Mouse (Mus musculus) erythroblast, embryonic 14.5 days (primary cell): ENCODE results near the gene Thpo. TPM values are rescaled to one million over a fixed set of nuclear protein-coding genes. Genes with fewer than 3 reads are reported as not detected.

Source experiments
- H3K27me3 ChIP-seq: 2 replicates; pipeline ENCODE4 v1.6.1; 2012; ENCODE audit warnings: inconsistent platforms; ENCODE audit not compliant: control insufficient read depth
- H3K36me3 ChIP-seq: 2 replicates; pipeline ENCODE4 v1.6.1; 2012; ENCODE audit warnings: mild to moderate bottlenecking, inconsistent platforms; ENCODE audit not compliant: control insufficient read depth
- H3K4me1 ChIP-seq: 2 replicates; pipeline ENCODE4 v1.6.1; 2012; ENCODE audit warnings: inconsistent platforms; ENCODE audit not compliant: control insufficient read depth
- H3K4me3 ChIP-seq: replicated peaks from 2 replicates; pipeline ENCODE3; 2012; ENCODE audit warnings: moderate library complexity, mild to moderate bottlenecking, inconsistent platforms
- H3K9me3 ChIP-seq: 2 replicates; pipeline ENCODE4 v1.6.1; 2012; ENCODE audit warnings: low read length, inconsistent platforms, mixed read lengths; ENCODE audit not compliant: control insufficient read depth
- GATA1 ChIP-seq: IDR thresholded peaks from 2 replicates; pipeline ENCODE4 v1.6.1; 2012; ENCODE audit warnings: low read length, inconsistent platforms, mixed read lengths
- TAL1 ChIP-seq: IDR thresholded peaks from 3 replicates; pipeline ENCODE4 v1.6.1; 2012; ENCODE audit warnings: low read length, inconsistent platforms, mixed read lengths
- polyA plus RNA-seq: library from polyadenylated mRNA; stranded (reverse); fragments of >175 nt; gene quantifications from 2 replicates; pipeline ENCODE4 v1.2.3, GENCODE M21; 2012

The Thpo gene
- polyA plus RNA-seq, 1 experiment: not detected

DNA sequence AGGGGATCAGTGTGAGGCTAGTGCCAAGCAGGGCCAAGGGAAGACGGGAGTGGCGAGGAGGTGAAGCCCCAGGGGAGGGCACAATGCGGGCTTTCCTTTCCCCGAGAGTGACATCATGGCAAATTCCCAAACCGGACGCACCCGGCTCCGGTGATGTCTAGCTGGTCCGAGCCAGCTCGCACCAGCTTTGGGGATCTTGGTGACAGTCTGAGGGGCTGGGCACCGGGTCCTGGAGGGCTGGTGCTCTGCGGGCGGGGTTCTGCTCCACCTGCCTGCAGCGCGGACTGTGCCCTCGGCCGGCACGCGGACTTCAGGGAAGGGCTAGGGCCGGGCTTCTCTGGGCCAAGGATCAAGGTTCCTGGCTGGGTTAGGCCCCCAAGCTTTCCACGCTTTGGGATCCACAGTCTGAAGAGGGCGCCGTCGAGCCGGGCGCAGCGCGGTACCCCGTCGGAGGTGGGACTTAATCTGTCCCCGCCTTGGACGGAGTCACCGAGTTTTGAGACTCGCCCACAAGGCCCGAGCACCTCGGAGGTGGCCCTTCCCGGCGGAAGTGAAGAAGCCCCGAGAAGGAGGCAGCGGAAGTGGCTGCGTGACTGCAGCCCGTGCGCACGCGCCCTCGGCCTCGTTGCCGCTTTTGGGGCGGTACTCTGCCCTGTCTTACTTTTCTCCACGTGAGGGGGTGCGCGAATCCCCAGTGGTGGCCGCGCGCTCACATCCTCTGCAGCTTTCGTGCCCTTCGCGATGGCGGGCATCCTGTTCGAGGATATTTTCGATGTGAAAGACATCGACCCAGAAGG, 16.9 kb downstream of the Thpo start, which contains the start of the genes Polr2h and Clcn2:
Gene Polr2h (plus strand): TSS at position 485 of the 797 bp plus-strand sequence.
Gene Clcn2 (minus strand): TSS at position 566 of the 797 bp plus-strand sequence.
- peak within 1 kb of the TSS; percentile 80 for H3K4me3 ChIP-seq

DNA sequence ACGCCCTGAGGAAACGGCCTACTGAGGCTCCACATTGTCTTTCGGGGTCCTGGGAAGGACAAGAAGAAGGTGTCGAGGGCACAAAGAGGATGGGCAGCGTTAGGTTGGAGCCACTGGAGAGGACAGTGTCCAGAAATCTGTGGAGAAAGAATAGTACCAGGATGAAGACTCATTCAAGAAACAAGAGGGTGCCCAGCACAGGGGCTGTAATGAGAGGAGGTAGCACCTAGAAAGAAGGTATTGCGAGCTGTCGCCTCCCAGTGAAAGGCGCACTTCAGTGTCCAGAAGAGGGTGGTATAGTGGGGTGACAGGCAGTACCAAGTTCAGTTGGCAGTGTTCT, 17.5 kb downstream of the Thpo start:
- H3K4me1 ChIP-seq: peaks cover 70% of the 10 kb centered on the region
- TF ChIP-seq GATA1 (no peak), TAL1 (no peak)
- H3K27me3 ChIP-seq: no peaks in the 10 kb centered on the region
- peak overlapping the region; percentile 80 for H3K4me3 ChIP-seq
- H3K9me3 ChIP-seq: no peaks in the 10 kb centered on the region
- H3K36me3 ChIP-seq: peaks cover 41% of the 10 kb centered on the region

More for the DNA sequence above, 16.9 kb downstream of the Thpo start, which contains the start of the genes Polr2h and Clcn2:
- Histone ChIP-seq H3K9me3 (no peaks in the 10 kb centered on the region), H3K27me3 (no peaks in the 10 kb centered on the region), H3K4me1 (peaks cover 65% of the 10 kb centered on the region), H3K36me3 (peaks cover 41% of the 10 kb centered on the region)
- TF ChIP-seq GATA1 (no peak), TAL1 (no peak)

DNA sequence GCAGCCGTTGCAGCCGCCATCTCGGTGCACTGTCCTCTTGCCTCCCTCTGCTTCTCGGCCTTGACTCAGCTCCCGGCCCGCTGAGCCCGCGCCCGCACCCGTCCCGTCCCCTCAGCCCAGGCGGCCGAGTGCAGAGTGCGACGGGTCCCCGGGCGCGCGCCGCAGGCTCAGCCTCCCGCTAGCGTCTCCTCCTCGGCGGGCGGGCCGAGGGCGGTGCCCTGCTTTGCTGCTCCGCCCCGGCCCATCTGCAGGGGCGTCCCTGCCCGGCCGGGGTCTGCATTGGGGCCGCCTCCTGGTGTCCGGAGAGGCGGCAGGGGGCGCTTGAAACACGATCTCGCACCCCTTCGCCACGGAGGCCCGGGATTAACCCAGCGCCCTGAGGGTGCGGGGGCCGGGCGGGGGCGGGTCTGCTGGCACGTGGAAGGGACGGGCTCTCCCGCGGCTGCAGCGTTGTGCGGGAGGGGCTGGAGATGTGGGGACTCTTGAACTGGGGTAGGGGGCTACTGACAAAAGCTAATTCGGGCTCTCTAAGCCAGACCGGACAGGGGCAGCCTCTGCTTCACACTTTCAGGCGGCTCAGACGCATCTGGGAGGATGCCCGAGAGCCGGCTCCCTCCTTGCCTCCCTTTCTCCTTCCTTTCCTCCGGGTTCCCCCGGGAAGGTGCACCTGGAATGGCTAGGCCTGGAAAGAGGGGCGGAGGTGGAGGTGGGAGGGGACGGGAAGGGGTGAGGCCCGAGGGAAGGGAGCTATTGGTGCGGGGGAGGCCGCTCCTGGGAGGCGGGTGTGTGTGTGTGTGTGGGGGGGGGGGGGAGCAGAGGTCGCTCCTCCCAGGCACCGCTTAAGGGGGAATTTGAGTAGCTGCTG, 18.1 kb downstream of the Thpo start:
- H3K9me3 ChIP-seq: no peaks in the 10 kb centered on the region
- peaks cover 77% of the 10 kb centered on the region for H3K4me1 ChIP-seq
- peaks cover 42% of the 10 kb centered on the region for H3K36me3 ChIP-seq
- no peaks in the 10 kb centered on the region for H3K27me3 ChIP-seq
- TF ChIP-seq TAL1 (no peak), GATA1 (no peak)
- peak overlapping the region; percentile 80 for H3K4me3 ChIP-seq

DNA sequence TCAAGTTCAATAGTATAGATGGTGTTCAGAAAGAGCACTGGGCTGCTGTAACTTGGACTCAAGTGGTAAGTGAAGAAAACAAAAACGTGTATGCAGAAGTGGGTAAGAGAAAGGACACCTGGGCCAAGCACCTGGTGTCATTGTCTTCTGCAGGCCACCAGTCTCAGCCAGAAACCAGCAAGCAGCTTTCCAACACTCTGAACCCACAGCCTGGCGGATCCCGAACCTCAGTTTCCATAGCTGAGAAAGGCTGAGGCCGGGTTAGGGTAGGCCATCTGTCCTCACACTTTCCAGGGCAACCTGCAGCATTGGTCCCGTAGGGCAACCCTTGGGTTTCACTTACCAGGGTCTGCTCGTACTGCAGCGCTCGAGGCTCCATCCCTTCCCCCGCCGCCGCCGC, 18.7 kb downstream of the Thpo start:
- Histone ChIP-seq H3K9me3 (no peaks in the 10 kb centered on the region), H3K36me3 (peaks cover 47% of the 10 kb centered on the region), H3K27me3 (no peaks in the 10 kb centered on the region), H3K4me3 (peak overlapping the region; percentile 80), H3K4me1 (peaks cover 83% of the 10 kb centered on the region)
- TF ChIP-seq TAL1 (no peak), GATA1 (no peak)

DNA sequence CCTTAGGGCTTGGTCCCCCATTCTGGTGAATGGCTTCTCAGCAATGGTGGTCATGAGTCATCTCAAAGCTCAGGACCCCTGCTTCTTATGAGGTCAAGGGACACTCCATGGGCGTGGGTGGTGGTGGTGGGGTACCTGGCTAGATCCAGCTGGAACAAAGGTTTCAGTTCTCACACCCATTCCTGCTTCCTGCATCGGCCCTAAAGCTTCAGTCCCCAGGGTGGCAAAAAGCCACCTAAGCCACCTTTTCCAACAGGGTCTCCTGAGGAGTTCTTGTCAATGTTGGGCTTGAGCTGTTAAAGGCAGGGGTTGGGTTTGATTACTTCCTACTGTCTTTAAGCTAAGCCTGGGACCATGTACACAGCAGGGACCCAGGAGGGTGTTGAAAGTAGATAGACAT, 19.1 kb downstream of the Thpo start:
- Histone ChIP-seq H3K4me3 (peak overlapping the region; percentile 80), H3K27me3 (no peaks in the 10 kb centered on the region), H3K4me1 (peaks cover 87% of the 10 kb centered on the region), H3K36me3 (peaks cover 47% of the 10 kb centered on the region), H3K9me3 (no peaks in the 10 kb centered on the region)
- TF ChIP-seq GATA1 (no peak), TAL1 (no peak)

DNA sequence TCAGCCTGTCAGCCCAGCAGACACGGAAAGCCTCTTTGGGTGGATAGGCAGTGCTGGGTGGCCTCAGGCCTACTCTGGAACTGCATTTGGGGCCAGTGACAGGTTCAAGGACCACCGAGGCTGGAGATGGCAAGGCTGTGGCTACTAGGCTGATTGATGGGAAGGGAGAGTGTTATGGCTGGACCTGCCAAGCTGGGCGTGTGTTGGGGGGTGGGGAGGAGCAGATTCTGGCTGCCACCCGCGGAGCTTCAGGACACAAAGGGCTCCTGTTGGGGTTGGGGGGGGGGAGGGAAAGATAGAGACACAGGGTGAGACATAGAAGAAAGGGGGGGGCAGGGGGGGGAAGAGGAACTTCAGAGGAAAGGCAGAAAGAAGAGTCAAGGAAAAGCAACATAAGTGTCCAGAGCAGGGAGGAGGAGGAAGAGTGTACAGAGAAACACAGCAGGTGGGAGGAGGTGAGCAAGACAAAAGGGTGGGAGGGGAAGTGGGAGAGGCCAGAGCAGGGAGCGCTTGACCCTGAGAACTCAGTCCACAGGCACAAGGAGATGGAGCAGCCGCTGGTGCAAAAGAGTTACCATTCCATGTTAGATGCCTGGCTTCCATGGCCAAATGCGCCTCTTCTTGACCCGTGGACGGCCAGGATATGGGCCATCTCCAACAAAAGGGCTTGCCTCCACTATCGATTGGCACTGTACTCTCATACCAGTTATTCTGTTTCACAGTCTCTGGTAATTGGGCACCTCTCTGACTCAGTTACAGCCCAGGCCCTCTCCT, 19.8 kb downstream of the Thpo start:
- Histone ChIP-seq H3K9me3 (no peaks in the 10 kb centered on the region), H3K4me1 (peaks cover 94% of the 10 kb centered on the region), H3K36me3 (peaks cover 48% of the 10 kb centered on the region), H3K27me3 (no peaks in the 10 kb centered on the region), H3K4me3 (peak overlapping the region; percentile 80)
- TF ChIP-seq GATA1 (no peak), TAL1 (no peak)

DNA sequence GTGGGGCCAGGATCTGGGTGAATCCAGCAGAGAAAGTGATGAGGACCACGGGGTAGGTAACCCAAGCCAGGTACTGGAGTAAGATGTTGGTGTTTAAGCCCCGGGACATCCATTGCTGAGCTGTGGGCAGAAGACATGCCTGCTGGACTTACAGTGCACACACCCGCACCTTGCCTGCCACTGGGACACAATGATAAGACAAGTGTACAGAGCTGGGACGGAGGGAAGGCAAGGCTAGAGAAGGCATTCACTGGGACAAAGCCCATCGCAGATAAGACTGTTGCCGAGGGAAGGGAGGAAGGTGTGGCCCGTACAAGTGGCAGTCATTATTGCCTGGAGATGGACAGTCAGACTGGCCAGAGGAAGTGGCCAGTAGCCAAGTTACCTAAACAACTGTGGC, 21.4 kb downstream of the Thpo start:
- no peaks in the 10 kb centered on the region for H3K27me3 ChIP-seq
- peaks cover 100% of the 10 kb centered on the region for H3K4me1 ChIP-seq
- H3K4me3 ChIP-seq: peak overlapping the region; percentile 80
- peaks cover 63% of the 10 kb centered on the region for H3K36me3 ChIP-seq
- H3K9me3 ChIP-seq: no peaks in the 10 kb centered on the region
- TF ChIP-seq TAL1: peak; percentile 36; the same call in 2 of the 3 replicates
- TF ChIP-seq GATA1: peak; percentile 60

DNA sequence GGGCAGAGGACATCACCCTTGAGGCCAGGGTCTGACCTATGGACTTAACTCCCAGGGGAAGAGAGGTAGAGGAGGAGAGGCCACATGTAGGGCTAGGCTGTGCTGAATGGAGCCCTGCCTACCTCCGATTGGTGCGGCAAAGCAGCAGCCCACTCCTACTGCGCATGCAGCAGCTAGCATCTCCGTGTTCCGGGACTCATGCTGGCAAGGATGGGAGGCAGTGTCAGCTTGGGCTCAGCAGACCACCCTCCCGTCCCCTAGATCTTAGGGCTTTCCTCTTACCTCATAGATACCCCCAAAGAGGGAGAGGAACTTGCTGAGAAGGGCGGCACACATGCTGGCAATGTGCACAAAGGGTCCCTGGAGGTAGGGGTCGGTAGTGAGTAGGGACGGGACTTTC, 22.1 kb downstream of the Thpo start:
- Histone ChIP-seq H3K36me3 (peaks cover 70% of the 10 kb centered on the region), H3K4me3 (peak overlapping the region; percentile 80), H3K9me3 (no peaks in the 10 kb centered on the region), H3K4me1 (peaks cover 100% of the 10 kb centered on the region), H3K27me3 (no peaks in the 10 kb centered on the region)
- TF ChIP-seq TAL1: no peak
- no peak for TF ChIP-seq GATA1

DNA sequence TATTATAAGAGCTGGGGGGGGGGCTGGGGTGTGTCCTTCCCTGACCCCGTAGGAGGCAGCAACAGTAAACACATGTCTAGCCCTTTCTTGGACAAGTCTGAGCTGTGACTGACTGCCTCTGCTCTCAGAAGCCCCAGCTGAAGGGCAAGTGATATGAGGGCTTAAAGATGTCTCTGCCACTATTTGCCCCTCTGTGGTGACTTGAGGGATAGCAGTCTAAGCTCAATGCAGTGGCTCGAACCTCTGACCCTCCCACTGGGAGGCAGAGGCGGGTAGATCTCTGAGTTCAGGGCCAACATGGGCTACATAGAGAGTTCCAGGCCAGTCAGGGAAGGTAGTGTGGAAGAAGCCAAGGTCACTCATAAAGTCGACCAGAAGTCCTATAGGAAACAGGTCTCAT, 23.5 kb downstream of the Thpo start:
- no peak overlapping the region for H3K4me3 ChIP-seq
- H3K4me1 ChIP-seq: peaks cover 100% of the 10 kb centered on the region
- no peaks in the 10 kb centered on the region for H3K27me3 ChIP-seq
- no peak for TF ChIP-seq TAL1
- H3K36me3 ChIP-seq: peaks cover 83% of the 10 kb centered on the region
- no peaks in the 10 kb centered on the region for H3K9me3 ChIP-seq
